In the genomic region with DNA sequence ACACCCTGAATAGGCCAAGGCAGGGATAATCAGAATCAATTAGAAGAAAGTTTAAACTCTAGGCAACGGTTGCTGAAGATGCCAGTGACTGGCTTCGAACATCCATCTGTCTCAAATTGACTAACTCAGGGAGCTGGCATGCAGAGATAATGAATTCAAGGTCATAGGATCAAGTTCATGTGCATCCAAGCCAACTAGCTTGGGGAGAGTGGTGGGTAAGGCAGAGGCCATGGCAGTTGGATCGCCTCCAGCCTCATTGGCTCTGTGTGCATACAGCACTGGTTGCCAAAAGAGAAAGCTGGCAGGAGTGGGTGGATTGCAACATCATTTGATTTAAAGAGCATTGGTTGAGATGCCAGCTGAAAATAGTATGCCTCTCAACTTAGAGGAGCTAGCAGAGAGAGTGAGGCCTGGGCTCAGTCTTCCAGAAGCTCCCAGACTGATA, we compare ENCODE assay signal across 9 mouse cellular contexts.
DNase-seq lines count a peak whose midpoint lies in the region; ATAC-seq lines count a peak whose summit lies in the region.
"Had no signal": no experiment of that assay in that cellular context is flagged by ENCODE, and none has a peak within 500 bp of the region (broad histone marks: within the 10 kb centered on the region; RNA-seq: fewer than 3 reads in every experiment).

No protein-coding gene starts in this region.

- H3K27ac ChIP-seq in embryonic facial prominence, embryonic 14.5 days (replicated peaks; ENCODE audit: low read depth, low read length), result no peak overlapping the region
- no peak overlapping the region for H3K27ac ChIP-seq in embryonic facial prominence, embryonic 10.5 days (replicated peaks)
- peak overlapping the region; percentile 54 for H3K27ac ChIP-seq in lung, embryonic 15.5 days

- H3K27me3 ChIP-seq in embryonic facial prominence, embryonic 14.5 days (replicated peaks; ENCODE audit: control insufficient read depth, insufficient read depth, low read length), result no peaks in the 10 kb centered on the region
- no peaks in the 10 kb centered on the region for H3K27me3 ChIP-seq in embryonic facial prominence, embryonic 10.5 days (replicated peaks; ENCODE audit: low read depth, poor library complexity, severe bottlenecking)
- H3K27me3 ChIP-seq in lung, embryonic 15.5 days, result no peaks in the 10 kb centered on the region
- H3K27me3 ChIP-seq: megakaryocyte, embryonic 14.5 days had no signal

- peaks cover 6% of the 10 kb centered on the region; the same call in 1 of the 2 replicates for H3K4me1 ChIP-seq in embryonic facial prominence, embryonic 14.5 days (ENCODE audit: control insufficient read depth, insufficient read depth, low read length)
- no peaks in the 10 kb centered on the region for H3K4me1 ChIP-seq in embryonic facial prominence, embryonic 10.5 days
- peaks cover 6% of the 10 kb centered on the region for H3K4me1 ChIP-seq in lung, embryonic 15.5 days
- H3K4me1 ChIP-seq: megakaryocyte, embryonic 14.5 days had no signal

- WGBS in embryonic facial prominence, embryonic 14.5 days, result 52% methylated on average over 3 of the region's 3 CpGs
- WGBS in embryonic facial prominence, embryonic 10.5 days, result 76% methylated on average over 3 of the region's 3 CpGs
- 57% methylated on average over 3 of the region's 3 CpGs for WGBS in lung, embryonic 15.5 days

- no peak overlapping the region for H3K4me2 ChIP-seq in embryonic facial prominence, embryonic 14.5 days (ENCODE audit: low read depth, low read length)
- no peak overlapping the region for H3K4me2 ChIP-seq in lung, embryonic 15.5 days

- no peak overlapping the region for H3K4me3 ChIP-seq in embryonic facial prominence, embryonic 14.5 days (ENCODE audit: low read depth, low read length)
- no peak overlapping the region for H3K4me3 ChIP-seq in embryonic facial prominence, embryonic 10.5 days
- H3K4me3 ChIP-seq in lung, embryonic 15.5 days, result no peak overlapping the region
- H3K4me3 ChIP-seq: megakaryocyte, embryonic 14.5 days had no signal

- no peaks in the 10 kb centered on the region for H3K36me3 ChIP-seq in embryonic facial prominence, embryonic 14.5 days (ENCODE audit: control insufficient read depth, insufficient read depth, low read length)
- no peaks in the 10 kb centered on the region for H3K36me3 ChIP-seq in embryonic facial prominence, embryonic 10.5 days (replicated peaks)
- H3K36me3 ChIP-seq in lung, embryonic 15.5 days, result no peaks in the 10 kb centered on the region

- ATAC-seq in embryonic facial prominence, embryonic 14.5 days (ENCODE audit: low read depth), result 0 out of 2 replicates have a peak, but pooled peaks have one; percentile 57
- ATAC-seq in lung, embryonic 15.5 days (ENCODE audit: borderline replicate concordance, extremely low read depth, low FRiP score, low TSS enrichment), result 0 out of 2 replicates have a peak, but pooled peaks have one; percentile 27
- no peak for ATAC-seq in erythroblast, adult 5-6 weeks (replicated peaks; ENCODE audit: low FRiP score, poor library complexity, severe bottlenecking)

- DNase-seq in embryonic facial prominence, embryonic 14.5 days (ENCODE audit: low spot score), result peak; percentile 79
- DNase-seq in embryonic facial prominence, embryonic 10.5 days (ENCODE audit: low spot score), result no peak
- DNase-seq in NIH3T3 (ENCODE audit: low read depth), result peak; percentile 77
- peak; percentile 33 to 46 for DNase-seq in frontal cortex, postnatal 25 days (ENCODE audit: low spot score in 2 of 2)
- peak; percentile 52 for DNase-seq in kidney, postnatal 14 days
- peak; percentile 46 to 64 for DNase-seq in right cerebral cortex, postnatal 36 days (ENCODE audit: low spot score in 2 of 2)

- no peak overlapping the region for H3K9ac ChIP-seq in embryonic facial prominence, embryonic 14.5 days (ENCODE audit: low read depth, low read length)
- H3K9ac ChIP-seq in lung, embryonic 15.5 days, result no peak overlapping the region

- no peaks in the 10 kb centered on the region for H3K9me3 ChIP-seq in embryonic facial prominence, embryonic 14.5 days (ENCODE audit: control insufficient read depth, low read length)
- H3K9me3 ChIP-seq in embryonic facial prominence, embryonic 10.5 days, result no peaks in the 10 kb centered on the region
- H3K9me3 ChIP-seq in lung, embryonic 15.5 days, result no peaks in the 10 kb centered on the region
- H3K9me3 ChIP-seq: megakaryocyte, embryonic 14.5 days had no signal
